Mouse (Mus musculus) liver, embryonic 13.5 days (tissue): ENCODE measurements at regions not wholly inside any gene's neighbourhood (a gene's known extent, or its start where the extent isn't known, plus 50 kb on each side); places are given as distances from the start of the nearest gene placed in this dataset.

Source experiments
- ATAC-seq: fragments of 200-750 bp; cut with Nextera tagmentation; 2 replicates; pipeline ENCODE4 v1.8.0; 2017; ENCODE audit warnings: low read depth, mild to moderate bottlenecking, moderate number of reproducible peaks, moderate library complexity
- DNase-seq: peaks from one replicate; pipeline ENCODE4 v3.0.0; 2022
- H3K27ac ChIP-seq: fragments of 300-500 bp; sonication (generic); 2 replicates; pipeline ENCODE4 v1.5.1; 2015; ENCODE audit warnings: moderate library complexity, mild to moderate bottlenecking, inconsistent platforms
- H3K27me3 ChIP-seq: fragments of 300-500 bp; sonication (generic); 2 replicates; pipeline ENCODE4 v1.6.1; 2015; ENCODE audit warnings: mild to moderate bottlenecking, inconsistent platforms
- H3K36me3 ChIP-seq: fragments of 300-500 bp; sonication (generic); 2 replicates; pipeline ENCODE4 v1.6.1; 2015; ENCODE audit warnings: mild to moderate bottlenecking, inconsistent platforms
- H3K4me1 ChIP-seq: fragments of 300-500 bp; sonication (generic); replicated peaks from 2 replicates; pipeline ENCODE4 v1.6.1; 2015; ENCODE audit warnings: inconsistent platforms
- H3K4me2 ChIP-seq: fragments of 300-500 bp; sonication (generic); 2 replicates; pipeline ENCODE4 v1.6.1; 2015; ENCODE audit warnings: inconsistent platforms, mild to moderate bottlenecking, moderate library complexity
- H3K4me3 ChIP-seq: fragments of 300-500 bp; sonication (generic); replicated peaks from 2 replicates; pipeline ENCODE4 v1.5.1; 2015; ENCODE audit warnings: mild to moderate bottlenecking, inconsistent platforms
- H3K9ac ChIP-seq: fragments of 300-500 bp; sonication (generic); 2 replicates; pipeline ENCODE4 v1.6.1; 2015; ENCODE audit warnings: mild to moderate bottlenecking, inconsistent platforms
- H3K9me3 ChIP-seq: fragments of 300-500 bp; sonication (generic); replicated peaks from 2 replicates; pipeline ENCODE4 v1.6.1; 2016; ENCODE audit warnings: inconsistent platforms
- WGBS: fragments of 180-500 bp; shearing (Covaris S2); methylation state at CpG from one replicate; pipeline ENCODE4 v1.1.7; 2015; ENCODE audit not compliant: insufficient replicate concordance; 5-methylcytosine and 5-hydroxymethylcytosine counted together

DNA sequence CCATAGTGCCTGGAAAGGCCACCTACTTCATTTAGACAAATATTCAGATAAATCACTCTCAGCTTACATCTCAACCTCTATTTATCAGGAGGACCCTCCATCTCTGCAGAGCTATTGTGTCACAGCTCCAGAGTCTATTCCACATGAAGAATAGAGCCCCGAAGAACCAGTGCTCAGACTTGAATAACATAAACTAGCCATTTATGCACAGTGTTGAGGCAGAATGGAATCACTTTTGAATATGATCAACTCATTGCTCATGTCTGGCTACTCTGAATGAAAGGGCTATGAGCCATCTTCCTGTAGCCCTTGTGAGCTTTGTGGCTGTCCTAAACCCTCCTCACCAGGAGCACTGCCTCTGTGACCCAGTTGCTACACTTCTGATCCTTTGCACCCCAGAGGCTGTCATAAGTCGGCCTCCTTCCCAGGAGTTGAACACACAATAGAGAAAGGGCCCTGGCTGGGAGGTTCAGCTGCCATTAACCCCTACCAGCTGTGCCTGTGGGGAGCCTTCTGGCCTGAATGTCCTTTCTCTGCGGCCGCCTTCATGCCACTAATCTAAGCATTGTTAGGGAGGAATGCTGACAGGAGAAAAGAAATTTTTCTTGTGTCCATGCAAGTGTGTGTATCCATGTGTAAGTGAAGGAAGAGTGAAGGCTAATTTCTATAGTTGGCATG, 195.5 kb upstream of the Sp8 start:
- no peaks in the 10 kb centered on the region for H3K36me3 ChIP-seq
- no peaks in the 10 kb centered on the region for H3K9me3 ChIP-seq
- ATAC-seq (no peak), DNase-seq (no peak)
- no peak overlapping the region for H3K4me2 ChIP-seq
- H3K9ac ChIP-seq: no peak overlapping the region
- H3K4me1 ChIP-seq: peaks cover 4% of the 10 kb centered on the region; the same call in 1 of the 2 replicates
- H3K27ac ChIP-seq: no peak overlapping the region
- no peak overlapping the region for H3K4me3 ChIP-seq
- WGBS: 55% methylated on average over 4 of the region's 4 CpGs
- H3K27me3 ChIP-seq: no peaks in the 10 kb centered on the region

DNA sequence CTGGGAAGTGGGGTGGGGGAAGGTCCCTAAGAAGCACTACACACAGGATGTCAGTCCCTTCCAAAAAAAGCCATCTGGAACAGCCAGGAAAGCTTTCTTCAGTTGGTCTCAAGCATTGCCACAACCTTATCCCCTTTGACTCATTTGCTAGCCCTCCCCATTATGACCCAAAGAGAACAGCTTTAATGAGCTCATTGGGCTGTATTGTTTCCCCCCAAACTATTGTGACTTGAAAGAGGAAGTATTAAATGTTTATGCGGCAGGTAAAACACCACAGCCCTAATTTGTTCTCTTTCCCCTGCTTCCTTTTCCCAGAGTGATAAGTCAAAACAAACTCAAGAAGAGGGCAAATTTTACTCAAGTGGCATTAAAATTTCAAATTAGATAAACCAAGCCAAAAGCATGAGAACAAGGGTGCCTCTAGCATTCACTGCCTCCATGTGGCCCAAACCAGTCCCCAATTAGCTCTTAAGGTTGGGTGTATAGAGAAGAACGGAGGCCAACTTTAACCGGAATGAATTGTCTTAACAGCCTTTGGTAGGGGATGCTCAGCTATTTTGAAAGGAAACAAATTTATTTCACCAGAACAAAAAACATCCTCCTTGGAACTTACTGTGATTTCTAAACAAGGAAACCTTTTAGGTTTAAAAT, 196.7 kb upstream of the Sp8 start:
- DNase-seq (no peak), ATAC-seq (no peak)
- Histone ChIP-seq H3K4me2 (no peak overlapping the region), H3K4me3 (no peak overlapping the region), H3K9ac (no peak overlapping the region), H3K4me1 (peaks cover 4% of the 10 kb centered on the region; the same call in 1 of the 2 replicates), H3K36me3 (no peaks in the 10 kb centered on the region), H3K27me3 (no peaks in the 10 kb centered on the region), H3K27ac (no peak overlapping the region), H3K9me3 (no peaks in the 10 kb centered on the region)
- 47% methylated on average over 3 of the region's 3 CpGs for WGBS

DNA sequence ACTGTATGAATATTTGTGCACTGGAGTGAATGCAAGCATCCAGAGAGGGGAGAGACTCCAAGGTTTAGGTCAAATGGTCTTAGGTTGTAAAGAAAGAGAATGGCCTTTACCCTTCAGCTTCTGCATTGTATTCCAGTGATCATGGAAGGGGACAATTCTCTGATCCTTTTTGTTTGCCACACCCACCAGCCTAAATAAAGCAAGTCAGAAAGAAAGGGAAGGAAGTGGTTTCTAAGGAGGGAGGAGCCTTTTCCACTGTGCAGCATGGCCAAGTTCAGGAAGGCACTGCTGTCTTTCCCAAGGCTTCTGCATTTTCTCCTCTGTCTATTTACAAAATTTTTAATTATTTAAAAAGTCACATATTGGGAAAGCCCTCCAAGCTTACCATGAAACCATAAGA, 197.5 kb upstream of the Sp8 start:
- Histone ChIP-seq H3K4me2 (no peak overlapping the region), H3K36me3 (no peaks in the 10 kb centered on the region), H3K4me3 (no peak overlapping the region), H3K9ac (no peak overlapping the region), H3K4me1 (peaks cover 4% of the 10 kb centered on the region; the same call in 1 of the 2 replicates), H3K27ac (no peak overlapping the region), H3K9me3 (no peaks in the 10 kb centered on the region), H3K27me3 (no peaks in the 10 kb centered on the region)
- ATAC-seq: no peak
- DNase-seq: no peak

DNA sequence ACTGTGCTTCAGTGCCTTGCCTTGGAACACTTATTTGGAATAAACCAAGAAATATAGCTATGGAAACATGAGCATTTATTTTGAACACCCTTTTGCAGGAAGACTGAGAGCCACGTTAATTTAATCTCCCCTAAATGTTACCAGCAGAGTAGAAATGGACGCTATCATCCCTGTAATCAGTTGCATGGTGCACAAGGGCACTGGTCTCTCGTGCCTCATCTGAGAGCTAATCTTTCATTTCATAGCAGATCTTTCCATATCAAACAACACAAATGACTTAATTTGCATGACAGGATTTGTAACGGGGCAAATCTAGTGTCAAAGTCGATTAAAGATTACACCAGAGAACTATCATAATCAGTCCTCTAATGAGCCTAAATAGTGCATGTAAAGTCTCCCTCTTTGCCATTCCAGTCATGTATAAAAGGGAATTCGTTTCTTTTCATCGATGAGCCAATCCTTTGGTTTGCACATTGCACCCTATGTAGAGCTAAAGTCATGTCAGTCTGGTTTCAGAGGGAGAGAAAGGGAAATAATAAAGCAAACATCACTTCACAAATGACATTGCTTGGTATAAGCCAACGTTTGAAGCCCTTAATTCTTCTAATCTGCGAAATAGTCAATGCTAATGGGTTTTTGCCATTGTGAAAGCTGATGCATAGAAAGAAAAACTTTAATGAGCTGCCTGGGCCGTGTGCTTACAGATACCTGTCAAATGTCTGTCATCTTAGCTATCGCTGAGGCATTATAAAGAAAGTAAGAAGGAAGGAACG, 198.7 kb upstream of the Sp8 start:
- 56% methylated on average over 12 of the region's 12 CpGs for WGBS
- no peaks in the 10 kb centered on the region for H3K27me3 ChIP-seq
- no peaks in the 10 kb centered on the region for H3K9me3 ChIP-seq
- no peak overlapping the region for H3K27ac ChIP-seq
- H3K4me2 ChIP-seq: no peak overlapping the region
- DNase-seq (no peak), ATAC-seq (no peak)
- no peaks in the 10 kb centered on the region for H3K36me3 ChIP-seq
- H3K4me1 ChIP-seq: peaks cover 4% of the 10 kb centered on the region; the same call in 1 of the 2 replicates
- H3K4me3 ChIP-seq: no peak overlapping the region
- H3K9ac ChIP-seq: no peak overlapping the region

DNA sequence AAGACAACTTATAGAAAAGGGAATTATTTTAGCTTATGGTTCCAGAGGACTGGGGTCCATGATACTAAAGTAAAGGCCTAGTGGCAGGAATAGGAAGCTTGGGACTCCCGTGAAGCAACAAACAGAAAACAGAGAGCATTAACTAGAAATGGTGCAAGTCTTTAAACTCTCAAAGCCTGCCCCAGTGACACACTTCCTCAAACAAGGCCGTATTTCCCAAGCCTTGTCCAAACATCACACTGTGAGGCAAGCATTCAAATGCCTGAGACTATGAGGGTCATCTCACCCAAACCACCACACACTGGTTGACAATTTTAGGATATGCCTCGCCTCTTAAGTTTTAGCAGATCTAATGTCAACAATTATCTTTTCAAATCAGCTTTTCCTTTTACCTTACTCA, 205.2 kb upstream of the Sp8 start:
- Histone ChIP-seq H3K9ac (no peak overlapping the region), H3K4me3 (no peak overlapping the region), H3K4me1 (no peaks in the 10 kb centered on the region), H3K4me2 (no peak overlapping the region), H3K9me3 (no peaks in the 10 kb centered on the region), H3K36me3 (no peaks in the 10 kb centered on the region), H3K27me3 (no peaks in the 10 kb centered on the region), H3K27ac (no peak overlapping the region)
- ATAC-seq (no peak), DNase-seq (no peak)
- WGBS: 47% methylated on average over 3 of the region's 3 CpGs

DNA sequence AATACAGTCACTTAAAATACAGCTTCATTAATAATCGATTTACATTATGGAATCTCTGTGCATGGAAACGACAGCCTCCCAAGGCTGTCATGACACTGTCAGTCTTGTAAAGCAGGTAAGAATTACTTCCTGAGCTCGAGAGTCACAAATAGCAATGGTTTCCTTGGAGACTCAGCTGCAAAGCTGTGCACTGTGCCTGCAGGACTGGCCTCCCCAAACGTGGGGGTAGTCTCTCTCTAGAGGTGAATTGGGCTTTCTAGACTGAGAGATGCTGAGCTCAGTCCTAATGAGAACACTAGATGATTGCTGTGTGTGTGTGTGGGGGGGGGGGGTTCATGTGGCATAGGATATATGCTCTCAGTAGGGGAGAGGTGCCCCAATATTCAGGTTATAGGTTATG, 208.9 kb upstream of the Sp8 start:
- Histone ChIP-seq H3K9ac (no peak overlapping the region), H3K4me2 (no peak overlapping the region), H3K27me3 (no peaks in the 10 kb centered on the region), H3K27ac (no peak overlapping the region), H3K9me3 (no peaks in the 10 kb centered on the region), H3K4me1 (no peaks in the 10 kb centered on the region), H3K4me3 (no peak overlapping the region), H3K36me3 (no peaks in the 10 kb centered on the region)
- ATAC-seq: no peak
- DNase-seq: no peak
- WGBS: 32% methylated on average over 4 of the region's 4 CpGs

DNA sequence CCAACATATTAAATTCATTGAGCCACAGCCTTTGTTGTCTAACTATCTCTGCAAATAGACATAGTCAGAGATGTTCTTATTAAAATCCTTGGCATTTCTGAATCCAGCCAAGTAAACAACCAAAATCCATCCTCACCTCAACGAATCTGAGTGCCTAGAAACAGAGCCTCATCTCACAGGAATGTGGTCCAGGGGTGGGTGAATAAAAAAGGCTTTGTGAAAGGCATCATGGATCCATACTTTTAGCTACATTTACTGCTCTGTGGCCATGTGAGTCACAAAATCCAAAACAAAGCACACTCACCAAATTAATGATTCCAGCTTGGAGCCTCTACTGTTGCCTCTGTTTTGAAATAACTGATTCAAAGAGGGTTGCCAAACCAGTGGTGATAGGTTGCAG, 210.7 kb upstream of the Sp8 start:
- WGBS: 35% methylated on average over 1 of the region's 1 CpGs
- no peaks in the 10 kb centered on the region for H3K27me3 ChIP-seq
- no peaks in the 10 kb centered on the region for H3K4me1 ChIP-seq

DNA sequence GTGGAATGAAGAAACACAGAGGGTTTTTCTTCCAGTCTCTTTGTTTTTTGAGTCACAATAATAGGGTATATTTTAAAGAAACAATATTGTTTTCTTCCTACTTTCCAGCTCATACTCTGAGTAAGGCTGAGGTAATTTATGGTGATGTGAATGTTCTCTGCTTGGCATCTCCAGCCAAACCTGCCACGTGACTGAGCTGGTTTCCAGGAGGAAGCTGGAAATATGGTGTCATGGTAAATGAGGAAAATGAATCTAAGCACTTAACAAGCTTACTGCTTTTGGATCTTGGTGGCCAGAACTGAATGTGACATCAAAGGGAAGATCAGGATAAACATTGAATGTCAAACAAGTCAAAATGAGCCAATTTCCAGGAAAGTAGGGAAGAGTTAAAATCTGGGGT, 215.8 kb upstream of the Sp8 start:
- DNase-seq (no peak), ATAC-seq (no peak)
- H3K27ac ChIP-seq: no peak overlapping the region
- H3K27me3 ChIP-seq: no peaks in the 10 kb centered on the region
- H3K36me3 ChIP-seq: no peaks in the 10 kb centered on the region
- H3K9me3 ChIP-seq: no peaks in the 10 kb centered on the region
- no peaks in the 10 kb centered on the region for H3K4me1 ChIP-seq
- 48% methylated on average over 1 of the region's 1 CpGs for WGBS
- H3K4me3 ChIP-seq: no peak overlapping the region
- no peak overlapping the region for H3K9ac ChIP-seq
- no peak overlapping the region for H3K4me2 ChIP-seq

More for the DNA sequence above, 210.7 kb upstream of the Sp8 start:
- H3K4me2 ChIP-seq: no peak overlapping the region
- H3K9me3 ChIP-seq: no peaks in the 10 kb centered on the region
- no peaks in the 10 kb centered on the region for H3K36me3 ChIP-seq
- no peak overlapping the region for H3K4me3 ChIP-seq
- no peak for DNase-seq
- ATAC-seq: no peak
- no peak overlapping the region for H3K9ac ChIP-seq
- H3K27ac ChIP-seq: no peak overlapping the region

DNA sequence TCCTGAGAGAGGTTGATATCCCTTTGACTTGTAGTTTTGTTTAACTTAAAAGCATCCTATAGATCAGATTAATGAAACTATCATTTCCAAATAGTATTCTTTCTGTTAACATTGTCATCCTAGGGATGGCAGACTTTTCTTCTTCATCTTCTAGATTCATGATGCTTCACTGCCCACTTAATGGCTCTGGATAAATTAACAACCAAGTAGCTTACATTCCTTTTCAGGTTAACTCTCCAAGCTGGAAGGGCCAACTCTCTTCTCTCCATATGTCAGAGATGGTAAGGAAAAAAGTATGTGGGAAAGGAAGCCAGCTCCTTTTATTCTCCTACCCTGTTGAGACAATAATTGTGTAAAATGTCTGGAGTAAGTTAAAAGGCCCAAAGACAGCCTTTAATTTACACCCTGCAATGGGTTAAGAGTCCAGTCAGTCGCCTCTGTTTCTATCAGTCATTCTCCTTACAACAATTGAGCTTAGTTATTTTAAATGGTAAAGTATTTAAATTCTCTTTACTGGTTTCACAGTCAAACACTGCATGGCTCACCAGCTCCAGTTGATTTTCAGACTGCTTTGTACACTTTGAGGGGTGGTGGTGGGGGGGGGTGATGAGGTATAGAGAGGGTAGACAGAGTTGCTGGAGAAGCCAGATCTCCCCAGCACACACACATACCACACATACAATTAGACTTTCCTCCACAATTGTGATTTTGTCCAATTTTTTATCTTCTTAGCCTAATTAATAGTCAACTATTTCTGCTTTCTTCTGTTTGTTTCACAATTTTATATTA, 224.2 kb upstream of the Sp8 start:
- H3K36me3 ChIP-seq: no peaks in the 10 kb centered on the region
- DNase-seq (no peak), ATAC-seq (no peak)
- WGBS: 63% methylated on average over 1 of the region's 1 CpGs
- H3K9ac ChIP-seq: no peak overlapping the region
- no peaks in the 10 kb centered on the region for H3K27me3 ChIP-seq
- H3K4me2 ChIP-seq: no peak overlapping the region
- H3K27ac ChIP-seq: no peak overlapping the region
- H3K4me3 ChIP-seq: no peak overlapping the region
- no peaks in the 10 kb centered on the region for H3K4me1 ChIP-seq
- H3K9me3 ChIP-seq: no peaks in the 10 kb centered on the region

DNA sequence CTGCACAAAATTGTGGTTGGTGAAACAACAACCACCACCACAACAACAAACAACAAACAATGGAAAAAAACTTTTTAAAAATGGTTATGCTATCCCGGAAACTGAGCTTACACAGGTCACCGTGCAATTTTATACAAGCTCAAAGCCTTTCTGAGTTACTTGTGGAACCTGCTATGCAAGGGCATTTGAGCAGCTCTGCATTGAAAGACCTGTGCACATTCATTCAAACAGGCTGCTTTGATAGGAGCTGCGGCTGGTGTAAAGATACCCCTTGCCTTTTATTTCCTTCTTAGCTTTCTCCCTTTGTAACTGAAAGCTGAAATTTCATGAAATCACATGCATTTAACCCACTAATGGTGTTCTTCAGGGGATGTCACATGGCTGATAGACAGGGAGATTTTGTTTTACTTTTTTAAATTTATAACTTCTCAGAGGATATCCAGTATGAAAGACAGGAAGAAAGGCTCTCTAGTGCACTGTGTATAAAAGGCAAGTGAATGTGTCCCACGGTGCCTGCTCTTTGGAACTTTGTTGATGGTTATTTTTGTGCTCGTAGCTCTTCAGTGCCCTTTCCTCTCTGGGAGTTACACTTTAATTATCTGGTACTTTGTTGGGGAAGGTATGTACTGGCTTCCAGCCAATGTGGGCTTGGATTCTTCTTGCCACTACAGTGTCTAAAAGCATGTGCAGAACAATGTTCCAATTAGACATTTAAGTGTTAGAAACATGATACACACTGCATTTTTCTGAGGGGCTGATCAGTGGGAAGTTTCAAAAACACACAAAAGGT, 225.1 kb upstream of the Sp8 start:
- H3K27ac ChIP-seq: no peak overlapping the region
- WGBS: 56% methylated on average over 5 of the region's 5 CpGs
- no peak overlapping the region for H3K4me3 ChIP-seq
- ATAC-seq (no peak), DNase-seq (no peak)
- no peaks in the 10 kb centered on the region for H3K9me3 ChIP-seq
- no peaks in the 10 kb centered on the region for H3K27me3 ChIP-seq
- H3K9ac ChIP-seq: no peak overlapping the region
- no peak overlapping the region for H3K4me2 ChIP-seq
- H3K36me3 ChIP-seq: no peaks in the 10 kb centered on the region
- H3K4me1 ChIP-seq: no peaks in the 10 kb centered on the region

DNA sequence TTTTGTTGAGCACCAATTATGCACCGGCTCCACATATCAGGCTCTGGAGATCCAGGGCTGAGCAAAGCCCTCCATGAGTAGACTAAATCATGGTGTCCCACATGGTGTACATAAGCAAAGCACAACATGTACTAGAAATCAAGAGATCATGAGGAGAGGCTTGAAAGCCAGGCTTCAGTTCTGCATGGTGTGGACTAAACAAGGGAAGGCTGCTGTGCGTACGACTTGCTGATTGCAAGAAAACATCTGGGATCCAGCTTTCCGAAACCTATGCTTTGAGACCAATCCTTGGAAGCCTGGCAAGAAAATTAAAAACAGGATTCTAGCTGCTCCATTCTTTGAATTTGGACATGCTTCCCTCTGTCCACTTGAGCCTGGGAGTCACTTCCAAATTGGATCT, 249.1 kb upstream of the Sp8 start:
- no peak overlapping the region for H3K4me3 ChIP-seq
- DNase-seq (no peak), ATAC-seq (no peak)
- H3K9ac ChIP-seq: no peak overlapping the region
- 85% methylated on average over 4 of the region's 4 CpGs for WGBS
- H3K27ac ChIP-seq: no peak overlapping the region
- H3K36me3 ChIP-seq: no peaks in the 10 kb centered on the region
- no peaks in the 10 kb centered on the region for H3K27me3 ChIP-seq
- H3K4me1 ChIP-seq: no peaks in the 10 kb centered on the region
- H3K4me2 ChIP-seq: no peak overlapping the region
- H3K9me3 ChIP-seq: no peaks in the 10 kb centered on the region
